Mouse (Mus musculus): Measurements from ENCODE around the gene Eif2d.
A peak's percentile ranks its signal among the peaks of the same experiment; 100 is the strongest.

GRCm38 (mm10) chr1:131125987-131126744 lies 26.8 kb upstream of the Eif2d start:
- no peak for TF ChIP-seq CTCF (IDR thresholded peaks at IDR 0.05; ENCODE audit: low read depth)
- peak; percentile 98 for TF ChIP-seq EP300 (IDR thresholded peaks at IDR 0.05; ENCODE audit: low read depth)

Data from liver, embryonic 14.5 days (tissue).